Mouse (Mus musculus) cerebellum, adult 2 months (tissue): Measurements from ENCODE around the gene Gm20604.
A peak's percentile ranks its signal among the peaks of the same experiment; 100 is the strongest.

Experiments used
- CTCF ChIP-seq: fragments of 200-500 bp; IDR thresholded peaks from 2 replicates; pipeline ENCODE4 v1.5.1; 2011; ENCODE audit warnings: low read depth, mild to moderate bottlenecking, control low read depth, low read length, moderate library complexity, borderline replicate concordance; ENCODE audit not compliant: insufficient read depth
- POLR2A ChIP-seq: fragments of 200-500 bp; IDR thresholded peaks from 2 replicates; pipeline ENCODE4 v1.6.1; 2011; ENCODE audit warnings: low read length, control low read depth, borderline replicate concordance; ENCODE audit not compliant: insufficient read depth

GRCm38 (mm10) chr12:102779452-102779851 is 21.0 kb upstream of the Gm20604 start:
- TF ChIP-seq POLR2A (no peak), CTCF (peak; percentile 17; the same call in 1 of the 2 replicates)
